Mouse (Mus musculus) gastrocnemius, postnatal 25 days (tissue): ENCODE results near the gene Tcf7l2. TPM values are rescaled to one million over a fixed set of nuclear protein-coding genes. Genes with fewer than 3 reads are reported as not detected.

Experiments used
- DNase-seq: peaks from one replicate; pipeline ENCODE4 v3.0.0; 2022
- total RNA-seq, 2 experiments: library from RNA; stranded (reverse); gene quantifications; 1 replicate in 1 of 2; 2 replicates in 1 of 2; pipeline ENCODE4 v1.2.3; 2021

Tcf7l2 gene
- total RNA-seq, 2 experiments from 2014 or later = 7.8 to 8.8 TPM

GRCm38 (mm10) chr19:55729376-55729775 is 12.2 kb upstream of the Tcf7l2 start:
- DNase-seq = no peak

GRCm38 (mm10) chr19:55732499-55732898 is 9.1 kb upstream of the Tcf7l2 start:
- no peak for DNase-seq

GRCm38 (mm10) chr19:55732994-55733393 is 8.6 kb upstream of the Tcf7l2 start:
- DNase-seq = no peak

- DNase-seq = no peak
These were observed 5.6 kb upstream of the Tcf7l2 start for GRCm38 (mm10) chr19:55736016-55736415.

- DNase-seq = no peak
These were observed 1.9 kb upstream of the Tcf7l2 start for GRCm38 (mm10) chr19:55739713-55740112.

GRCm38 (mm10) chr19:55740753-55741438 is 724 bp upstream of the Tcf7l2 start:
- DNase-seq = no peak

GRCm38 (mm10) chr19:55742386-55743000 is 873 bp downstream of the Tcf7l2 start:
- DNase-seq = peak; percentile 43

GRCm38 (mm10) chr19:55743001-55743556 is 1.5 kb downstream of the Tcf7l2 start:
- peak; percentile 55 for DNase-seq

- peak; percentile 69 for DNase-seq
These were observed 2.2 kb downstream of the Tcf7l2 start for GRCm38 (mm10) chr19:55743557-55744441.

- DNase-seq = no peak
These were observed 3.1 kb downstream of the Tcf7l2 start for GRCm38 (mm10) chr19:55744576-55745191.

- no peak for DNase-seq
These were observed 3.6 kb downstream of the Tcf7l2 start for GRCm38 (mm10) chr19:55745192-55745578.

- no peak for DNase-seq
These were observed 4.6 kb downstream of the Tcf7l2 start for GRCm38 (mm10) chr19:55746241-55746640.

GRCm38 (mm10) chr19:55747237-55747925 is 5.8 kb downstream of the Tcf7l2 start:
- DNase-seq = no peak

- DNase-seq = no peak
These were observed 6.3 kb downstream of the Tcf7l2 start for GRCm38 (mm10) chr19:55747926-55748291.

GRCm38 (mm10) chr19:55748801-55749200 is 7.2 kb downstream of the Tcf7l2 start:
- no peak for DNase-seq

- no peak for DNase-seq
These were observed 7.9 kb downstream of the Tcf7l2 start for GRCm38 (mm10) chr19:55749532-55749931.

- no peak for DNase-seq
These were observed 8.4 kb downstream of the Tcf7l2 start for GRCm38 (mm10) chr19:55750048-55750447.

GRCm38 (mm10) chr19:55750465-55750864 is 8.8 kb downstream of the Tcf7l2 start:
- no peak for DNase-seq

GRCm38 (mm10) chr19:55752861-55753260 is 11.2 kb downstream of the Tcf7l2 start:
- no peak for DNase-seq

GRCm38 (mm10) chr19:55754303-55754702 is 12.7 kb downstream of the Tcf7l2 start:
- DNase-seq = no peak

GRCm38 (mm10) chr19:55755462-55755861 is 13.8 kb downstream of the Tcf7l2 start:
- no peak for DNase-seq

GRCm38 (mm10) chr19:55756707-55757106 is 15.1 kb downstream of the Tcf7l2 start:
- no peak for DNase-seq
